Mouse (Mus musculus) neural tube, embryonic 14.5 days (tissue): ENCODE results near the gene Arsb. TPM values are rescaled to one million over a fixed set of nuclear protein-coding genes. Genes with fewer than 3 reads are reported as not detected.
A peak's percentile ranks its signal among the peaks of the same experiment; 100 is the strongest.

Experiments used
- ATAC-seq: fragments of 200-750 bp; cut with Nextera tagmentation; 2 replicates; pipeline ENCODE4 v1.8.0; 2017; ENCODE audit warnings: low read depth, mild to moderate bottlenecking, moderate TSS enrichment, moderate library complexity
- H3K27ac ChIP-seq: fragments of 300-500 bp; sonication (generic); 2 replicates; pipeline ENCODE4 v1.5.1; 2014; ENCODE audit warnings: low read depth, mild to moderate bottlenecking, control low read depth, low read length, moderate library complexity, mixed read lengths
- H3K27me3 ChIP-seq: fragments of 300-500 bp; sonication (generic); 2 replicates; pipeline ENCODE4 v1.6.1; 2014; ENCODE audit warnings: low read length; ENCODE audit not compliant: control insufficient read depth, insufficient read depth
- H3K36me3 ChIP-seq: fragments of 300-500 bp; sonication (generic); 2 replicates; pipeline ENCODE4 v1.6.1; 2014; ENCODE audit warnings: low read length, mixed read lengths; ENCODE audit not compliant: control insufficient read depth, insufficient read depth
- H3K4me1 ChIP-seq: fragments of 300-500 bp; sonication (generic); 2 replicates; pipeline ENCODE4 v1.6.1; 2014; ENCODE audit warnings: low read length; ENCODE audit not compliant: control insufficient read depth, insufficient read depth
- H3K4me2 ChIP-seq: fragments of 300-500 bp; sonication (generic); 2 replicates; pipeline ENCODE4 v1.6.1; 2014; ENCODE audit warnings: mild to moderate bottlenecking, low read depth, low read length, control low read depth
- H3K4me3 ChIP-seq: fragments of 300-500 bp; sonication (generic); 2 replicates; pipeline ENCODE4 v1.5.1; 2014; ENCODE audit warnings: low read depth, low read length, control low read depth, mixed read lengths
- H3K9ac ChIP-seq: fragments of 300-500 bp; sonication (generic); replicated peaks from 2 replicates; pipeline ENCODE4 v1.6.1; 2014; ENCODE audit warnings: low read depth, mild to moderate bottlenecking, control low read depth, low read length, mixed read lengths
- H3K9me3 ChIP-seq: fragments of 300-500 bp; sonication (generic); 2 replicates; pipeline ENCODE4 v1.6.1; 2016; ENCODE audit warnings: low read length; ENCODE audit not compliant: control insufficient read depth
- WGBS: fragments of 180-500 bp; shearing (Covaris S2); extraction: QIAGEN DNeasy Blood & Tissue Kit; methylation state at CpG from one replicate; pipeline ENCODE4 v1.1.7; 2014; 5-methylcytosine and 5-hydroxymethylcytosine counted together
- polyA plus RNA-seq: library from polyadenylated mRNA; unstranded; fragments of >200 nt; fragmentation: Nextera tagmentation; extraction: Ambion mirVana; gene quantifications from 2 replicates; pipeline ENCODE4 v1.2.1, GENCODE M21; 2014

Gene Arsb
- polyA plus RNA-seq, 1 experiment from 2014 or later: 11.3 TPM

GRCm38 (mm10) chr13:93967138-93967537 is 195.7 kb downstream of the Arsb start:
- WGBS: 37% methylated on average over 9 of the region's 9 CpGs
- H3K4me2 ChIP-seq: no peak overlapping the region
- H3K27me3 ChIP-seq: no peaks in the 10 kb centered on the region
- no peaks in the 10 kb centered on the region for H3K9me3 ChIP-seq
- no peak overlapping the region for H3K27ac ChIP-seq
- ATAC-seq: peak; percentile 61; the same call in 1 of the 2 replicates
- no peak overlapping the region for H3K4me3 ChIP-seq
- no peaks in the 10 kb centered on the region for H3K4me1 ChIP-seq
- no peaks in the 10 kb centered on the region for H3K36me3 ChIP-seq
- H3K9ac ChIP-seq: no peak overlapping the region

- Histone ChIP-seq H3K9ac (no peak overlapping the region), H3K27ac (no peak overlapping the region), H3K4me1 (no peaks in the 10 kb centered on the region), H3K36me3 (no peaks in the 10 kb centered on the region), H3K4me2 (no peak overlapping the region), H3K9me3 (no peaks in the 10 kb centered on the region), H3K4me3 (no peak overlapping the region), H3K27me3 (no peaks in the 10 kb centered on the region)
- 95% methylated on average over 5 of the region's 5 CpGs for WGBS
- no peak for ATAC-seq
Observed at GRCm38 (mm10) chr13:93970115-93970514, 198.7 kb downstream of the Arsb start.

- H3K27ac ChIP-seq: no peak overlapping the region
- no peak overlapping the region for H3K4me3 ChIP-seq
- H3K4me1 ChIP-seq: no peaks in the 10 kb centered on the region
- ATAC-seq: no peak
- no peaks in the 10 kb centered on the region for H3K27me3 ChIP-seq
- 87% methylated on average over 3 of the region's 3 CpGs for WGBS
- no peaks in the 10 kb centered on the region for H3K36me3 ChIP-seq
- no peak overlapping the region for H3K4me2 ChIP-seq
- H3K9ac ChIP-seq: no peak overlapping the region
- H3K9me3 ChIP-seq: no peaks in the 10 kb centered on the region
Observed at GRCm38 (mm10) chr13:93972423-93972822, 201.0 kb downstream of the Arsb start.

- no peak for ATAC-seq
- Histone ChIP-seq H3K9ac (no peak overlapping the region), H3K4me1 (no peaks in the 10 kb centered on the region), H3K4me2 (no peak overlapping the region), H3K36me3 (no peaks in the 10 kb centered on the region), H3K9me3 (no peaks in the 10 kb centered on the region), H3K27ac (no peak overlapping the region), H3K27me3 (no peaks in the 10 kb centered on the region), H3K4me3 (no peak overlapping the region)
- 78% methylated on average over 5 of the region's 5 CpGs for WGBS
Observed at GRCm38 (mm10) chr13:93975668-93976067, 204.2 kb downstream of the Arsb start.

- Histone ChIP-seq H3K9ac (no peak overlapping the region), H3K4me3 (no peak overlapping the region), H3K9me3 (no peaks in the 10 kb centered on the region), H3K27me3 (no peaks in the 10 kb centered on the region), H3K27ac (no peak overlapping the region), H3K4me1 (no peaks in the 10 kb centered on the region), H3K4me2 (no peak overlapping the region), H3K36me3 (no peaks in the 10 kb centered on the region)
- ATAC-seq: no peak
- 87% methylated on average over 10 of the region's 10 CpGs for WGBS
Observed at GRCm38 (mm10) chr13:93976897-93977530, 205.6 kb downstream of the Arsb start.

GRCm38 (mm10) chr13:93978703-93979495 is 207.5 kb downstream of the Arsb start:
- no peaks in the 10 kb centered on the region for H3K27me3 ChIP-seq
- WGBS: 73% methylated on average over 12 of the region's 12 CpGs
- no peak overlapping the region for H3K4me3 ChIP-seq
- H3K36me3 ChIP-seq: no peaks in the 10 kb centered on the region
- no peaks in the 10 kb centered on the region for H3K9me3 ChIP-seq
- H3K9ac ChIP-seq: no peak overlapping the region
- H3K4me1 ChIP-seq: no peaks in the 10 kb centered on the region
- no peak overlapping the region for H3K27ac ChIP-seq
- H3K4me2 ChIP-seq: no peak overlapping the region
- ATAC-seq: no peak

- no peak overlapping the region for H3K4me2 ChIP-seq
- H3K36me3 ChIP-seq: no peaks in the 10 kb centered on the region
- no peaks in the 10 kb centered on the region for H3K9me3 ChIP-seq
- H3K4me3 ChIP-seq: no peak overlapping the region
- 76% methylated on average over 1 of the region's 1 CpGs for WGBS
- H3K27me3 ChIP-seq: no peaks in the 10 kb centered on the region
- no peak overlapping the region for H3K27ac ChIP-seq
- H3K9ac ChIP-seq: no peak overlapping the region
- no peak for ATAC-seq
- H3K4me1 ChIP-seq: no peaks in the 10 kb centered on the region
Observed at GRCm38 (mm10) chr13:93979754-93980153, 208.3 kb downstream of the Arsb start.

- Histone ChIP-seq H3K27ac (no peak overlapping the region), H3K9ac (no peak overlapping the region), H3K4me3 (no peak overlapping the region), H3K9me3 (no peaks in the 10 kb centered on the region), H3K27me3 (no peaks in the 10 kb centered on the region), H3K4me1 (no peaks in the 10 kb centered on the region), H3K36me3 (no peaks in the 10 kb centered on the region), H3K4me2 (no peak overlapping the region)
- ATAC-seq: no peak
- 74% methylated on average over 2 of the region's 2 CpGs for WGBS
Observed at GRCm38 (mm10) chr13:93984521-93984920, 213.1 kb downstream of the Arsb start.

- Histone ChIP-seq H3K9me3 (no peaks in the 10 kb centered on the region), H3K4me2 (no peak overlapping the region), H3K4me1 (no peaks in the 10 kb centered on the region), H3K27ac (no peak overlapping the region), H3K4me3 (no peak overlapping the region), H3K27me3 (no peaks in the 10 kb centered on the region), H3K36me3 (no peaks in the 10 kb centered on the region), H3K9ac (no peak overlapping the region)
- ATAC-seq: no peak
- WGBS: 72% methylated on average over 7 of the region's 7 CpGs
Observed at GRCm38 (mm10) chr13:93985181-93985580, 213.8 kb downstream of the Arsb start.
